Mouse (Mus musculus): ENCODE results near the gene Gm10644.

Gene Gm10644

GRCm38 (mm10) chr8:83935435-83935834 lies 19.6 kb downstream of the Gm10644 start:
- DNase-seq (ENCODE audit: low spot score in 2 of 2), result no peak

- no peak for DNase-seq (ENCODE audit: low spot score in 2 of 2)
Measured at GRCm38 (mm10) chr8:83934994-83935393, 20.0 kb downstream of the Gm10644 start.

- DNase-seq (ENCODE audit: low spot score in 2 of 2), result no peak
Measured at GRCm38 (mm10) chr8:83934222-83934621, 20.8 kb downstream of the Gm10644 start.

- no peak for DNase-seq (ENCODE audit: low spot score in 2 of 2)
Measured at GRCm38 (mm10) chr8:83926266-83926665, 28.7 kb downstream of the Gm10644 start.

- no peak for DNase-seq (ENCODE audit: low spot score in 2 of 2)
Measured at GRCm38 (mm10) chr8:83924585-83924984, 30.4 kb downstream of the Gm10644 start.

GRCm38 (mm10) chr8:83922727-83923126 lies 32.3 kb downstream of the Gm10644 start:
- no peak for DNase-seq (ENCODE audit: low spot score in 2 of 2)

GRCm38 (mm10) chr8:83921558-83921957 lies 33.4 kb downstream of the Gm10644 start:
- peak; percentile 83 to 94 for DNase-seq (ENCODE audit: low spot score in 2 of 2)

GRCm38 (mm10) chr8:83917566-83917965 lies 37.4 kb downstream of the Gm10644 start:
- DNase-seq (ENCODE audit: low spot score in 2 of 2), result no peak

GRCm38 (mm10) chr8:83916015-83916414 lies 39.0 kb downstream of the Gm10644 start:
- DNase-seq (ENCODE audit: low spot score in 2 of 2), result peak; percentile 70 to 76

- peak in 1 of 2 experiments; percentile 42 for DNase-seq (ENCODE audit: low spot score in 2 of 2)
Measured at GRCm38 (mm10) chr8:83914860-83915259, 40.1 kb downstream of the Gm10644 start.

- no peak for DNase-seq (ENCODE audit: low spot score in 2 of 2)
Measured at GRCm38 (mm10) chr8:83914232-83914631, 40.8 kb downstream of the Gm10644 start.

- DNase-seq (ENCODE audit: low spot score in 2 of 2), result no peak
Measured at GRCm38 (mm10) chr8:83911809-83912731, 42.9 kb downstream of the Gm10644 start.

GRCm38 (mm10) chr8:83909311-83909710 lies 45.7 kb downstream of the Gm10644 start:
- peak; percentile 59 to 61 for DNase-seq (ENCODE audit: low spot score in 2 of 2)

- DNase-seq (ENCODE audit: low spot score in 2 of 2), result no peak
Measured at GRCm38 (mm10) chr8:83908583-83908982, 46.4 kb downstream of the Gm10644 start.

- DNase-seq (ENCODE audit: low spot score in 2 of 2), result peak; percentile 46 to 52
Measured at GRCm38 (mm10) chr8:83902961-83903666, 51.9 kb downstream of the Gm10644 start.

GRCm38 (mm10) chr8:83901566-83902485 lies 53.2 kb downstream of the Gm10644 start:
- peak in 1 of 2 experiments; percentile 53 for DNase-seq (ENCODE audit: low spot score in 2 of 2)

- DNase-seq (ENCODE audit: low spot score in 2 of 2), result peak; percentile 69 to 77
Measured at GRCm38 (mm10) chr8:83900957-83901270, 54.1 kb downstream of the Gm10644 start.

GRCm38 (mm10) chr8:83900266-83900956 lies 54.6 kb downstream of the Gm10644 start:
- no peak for DNase-seq (ENCODE audit: low spot score in 2 of 2)

- DNase-seq (ENCODE audit: low spot score in 2 of 2), result peak; percentile 93 to 95
Measured at GRCm38 (mm10) chr8:83899363-83900252, 55.4 kb downstream of the Gm10644 start, which contains the start of gene Adgrl1. Gene Adgrl1, plus strand, starts transcription at chr8:83900105.

- peak; percentile 63 to 78 for DNase-seq (ENCODE audit: low spot score in 2 of 2)
Measured at GRCm38 (mm10) chr8:83898985-83899362, 56.0 kb downstream of the Gm10644 start.

All from frontal cortex, postnatal 36 days (tissue).